Mouse (Mus musculus) retina, postnatal 7 days (tissue): Measurements from ENCODE around the gene Sh2d6.

Experiments
- DNase-seq: peaks from one replicate; pipeline ENCODE4 v3.0.0-alpha.2; 2012; ENCODE audit warnings: low read depth, low spot score

Gene Sh2d6

DNA sequence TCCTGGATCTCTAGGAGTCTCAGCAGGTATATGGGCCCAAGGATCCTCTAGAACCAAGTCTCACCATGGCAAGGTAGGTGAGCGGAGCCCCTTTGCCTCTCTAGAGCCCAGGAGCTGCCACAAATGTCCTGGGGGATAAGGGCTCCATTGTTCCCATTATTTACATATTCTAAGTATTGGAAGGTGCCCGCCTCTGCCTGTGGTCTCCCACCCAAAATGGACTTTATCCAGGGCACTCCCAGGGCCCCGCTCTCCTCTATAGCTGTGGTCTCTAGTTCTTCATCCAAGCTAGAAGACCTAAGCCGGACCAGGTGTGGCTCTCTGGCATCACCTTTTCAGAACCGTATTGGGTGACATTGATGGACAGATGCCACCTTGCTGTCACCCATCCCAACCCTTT, at the start of gene Sh2d6:
TSS of gene Sh2d6 (minus strand) at position 101 of the 400 bp plus-strand sequence.
- DNase-seq, result no peak

DNA sequence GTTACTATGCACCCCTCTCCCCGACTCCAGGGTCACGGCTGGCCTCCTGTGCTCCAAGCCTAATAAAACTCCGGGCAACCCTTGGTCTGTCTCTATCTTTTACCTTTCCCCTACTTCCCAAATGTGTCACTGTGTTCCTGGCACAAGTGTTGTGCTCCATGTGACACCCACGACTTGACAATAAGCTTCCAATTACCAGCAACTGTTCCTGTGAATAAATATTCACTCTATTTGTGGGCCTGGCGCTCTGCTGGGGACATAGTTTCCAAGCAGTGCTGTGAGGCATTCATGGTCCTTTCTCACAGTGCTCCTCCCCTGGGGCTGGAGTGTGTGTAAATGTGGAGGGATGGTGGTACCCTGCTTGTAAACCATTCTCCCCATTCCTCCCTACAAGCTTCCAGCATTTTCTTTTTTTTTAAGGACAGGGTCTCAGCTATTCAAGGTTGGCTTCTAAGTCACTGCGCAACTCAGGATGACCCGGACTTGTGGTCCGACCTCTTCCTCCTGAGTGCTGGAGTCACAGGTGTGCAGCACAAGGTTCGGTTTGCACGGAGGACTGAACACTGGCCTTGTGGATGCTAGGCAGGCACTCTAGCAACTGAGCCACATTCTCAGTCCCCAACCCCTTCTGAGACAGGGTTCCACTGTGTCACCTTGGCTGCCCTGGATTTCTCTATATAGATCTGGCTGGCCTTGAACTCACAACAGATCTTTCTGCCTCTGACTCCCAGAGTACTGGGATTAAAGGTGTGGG, 49.3 kb upstream of the Sh2d6 start:
- no peak for DNase-seq

DNA sequence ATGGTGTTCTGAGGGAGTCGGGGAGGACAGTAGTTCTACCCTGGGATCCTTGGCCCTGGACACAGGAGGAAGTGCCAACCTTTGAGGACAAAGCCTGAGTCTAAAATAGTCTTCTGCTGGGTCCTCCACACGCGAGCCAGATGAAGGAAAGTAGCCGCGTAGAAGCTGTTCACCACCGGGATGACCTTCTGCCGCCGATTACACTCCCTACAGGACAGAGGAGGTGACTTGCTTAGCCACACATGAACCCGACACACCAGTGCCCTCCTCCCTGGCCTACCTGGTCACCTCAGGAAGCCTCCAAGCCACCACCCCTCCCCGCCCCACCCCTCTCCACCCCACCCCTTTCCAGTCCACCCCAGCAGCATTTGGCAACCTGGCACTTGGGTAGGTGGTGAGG, 47.2 kb upstream of the Sh2d6 start:
- DNase-seq, result no peak

DNA sequence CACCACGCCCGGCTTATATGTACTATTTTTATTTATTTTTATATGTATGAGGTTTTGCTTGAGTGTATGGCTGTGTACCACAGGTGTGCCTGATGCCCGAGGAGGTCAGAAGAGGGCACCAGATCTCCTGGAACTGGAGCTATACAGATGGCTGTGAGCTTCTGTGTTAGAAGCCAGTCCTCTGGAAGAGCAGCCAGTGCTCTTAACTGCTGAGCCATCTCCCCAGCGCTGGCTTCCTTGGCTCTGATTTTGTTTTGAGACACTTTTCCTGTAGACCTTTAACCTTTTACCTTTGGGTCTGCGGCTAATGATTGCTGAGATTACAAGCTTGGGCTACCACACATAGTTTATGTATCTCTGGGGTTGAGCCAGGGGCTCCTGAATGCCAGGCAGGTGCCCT, 46.0 kb upstream of the Sh2d6 start:
- DNase-seq, result no peak

DNA sequence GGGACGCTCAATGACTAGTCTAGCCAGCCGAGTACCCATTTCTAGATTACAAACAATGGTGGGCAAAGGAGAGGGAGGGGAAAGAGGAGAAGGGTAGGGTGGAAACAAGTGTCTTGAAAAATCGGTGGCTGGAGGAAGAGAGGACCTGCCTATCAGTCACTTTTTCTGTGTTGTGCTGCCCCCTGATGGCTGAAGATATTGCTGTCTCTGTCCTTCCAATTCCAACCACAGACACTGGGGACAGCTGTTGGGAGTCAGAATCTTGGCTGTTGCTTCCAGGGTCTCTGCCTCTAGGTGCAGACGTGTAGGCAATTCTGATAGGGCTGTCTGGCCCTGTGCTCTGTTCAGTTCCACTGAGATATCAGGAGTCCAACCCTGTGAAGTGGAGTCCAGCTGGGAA, 44.5 kb upstream of the Sh2d6 start:
- DNase-seq, result peak; percentile 82

DNA sequence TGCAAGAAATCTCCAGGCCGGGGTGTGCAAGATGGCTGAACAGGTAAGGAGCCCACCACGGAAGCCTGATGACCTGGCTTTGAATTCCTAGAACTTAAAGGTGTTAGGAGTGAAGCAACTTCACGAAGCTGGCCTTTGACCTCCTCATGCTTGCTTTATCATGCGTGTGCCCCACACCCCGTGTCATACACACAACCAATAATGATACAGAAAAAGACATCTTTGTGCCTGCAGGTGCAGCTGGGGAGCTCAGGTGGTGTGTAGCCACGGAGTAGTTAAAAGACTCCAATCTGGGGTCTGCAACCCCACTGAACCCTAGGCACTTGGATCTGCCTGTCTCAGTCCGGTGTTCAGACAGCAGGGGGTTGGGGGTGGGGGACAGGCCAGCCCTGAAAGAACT, 44.0 kb upstream of the Sh2d6 start:
- no peak for DNase-seq

DNA sequence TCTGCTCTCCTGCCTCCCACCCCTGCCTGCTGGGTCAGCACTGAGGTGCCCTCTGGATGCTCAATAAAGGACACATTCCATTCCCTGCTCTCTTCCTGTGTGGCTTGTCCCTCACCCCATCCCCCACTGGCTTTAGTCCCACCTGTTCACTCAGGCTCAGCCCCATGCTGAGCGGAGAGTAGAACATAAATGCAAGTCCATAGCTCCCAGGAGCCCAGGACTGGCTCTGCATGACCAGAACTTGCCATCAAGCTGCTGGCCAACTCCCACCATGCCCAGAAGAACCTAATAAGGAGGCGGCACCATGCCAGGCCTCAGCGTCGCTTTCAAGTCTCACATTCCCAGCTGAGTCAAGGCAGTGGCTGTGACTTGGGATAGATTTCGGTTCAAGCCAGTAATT, 41.4 kb upstream of the Sh2d6 start:
- DNase-seq, result no peak

DNA sequence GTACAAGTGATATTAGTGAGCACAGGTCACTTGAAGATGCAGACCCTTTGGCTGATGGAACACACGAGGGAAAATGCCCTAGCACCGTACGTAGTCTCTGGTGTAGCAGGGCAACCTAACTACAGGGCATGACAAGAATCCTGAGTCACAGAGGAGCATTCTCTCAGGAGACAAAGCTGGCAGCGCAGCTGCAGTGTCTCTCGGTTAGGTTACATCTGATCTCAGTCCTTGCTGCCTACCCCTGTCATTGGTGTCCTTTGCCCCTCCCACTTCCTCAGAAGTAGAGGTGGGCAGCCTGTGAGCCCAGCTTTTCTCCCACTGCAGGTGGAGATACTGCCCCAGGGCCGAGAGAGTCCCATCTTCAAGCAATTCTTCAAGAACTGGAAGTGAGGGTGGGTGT, 41.0 kb upstream of the Sh2d6 start:
- DNase-seq, result no peak

DNA sequence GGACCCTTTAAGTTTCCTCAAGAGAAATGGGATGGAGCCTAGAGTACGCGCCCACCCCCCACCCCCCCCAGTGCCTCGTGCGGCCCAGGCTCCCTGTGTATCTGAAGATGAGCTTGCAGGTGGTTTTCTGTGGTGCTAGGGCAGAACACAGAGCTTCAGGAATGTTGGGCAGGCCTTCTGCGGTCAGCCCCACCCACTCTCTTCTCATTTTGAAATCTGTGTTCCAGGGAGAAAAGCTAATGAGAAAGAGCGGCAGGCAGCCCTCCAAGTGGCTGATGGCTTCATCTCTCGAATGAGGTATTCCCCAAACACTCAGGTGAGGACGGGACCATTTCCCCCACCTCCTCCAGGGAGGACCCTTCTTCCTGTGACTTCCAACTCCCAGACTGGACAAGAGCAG, 39.3 kb upstream of the Sh2d6 start:
- no peak for DNase-seq

DNA sequence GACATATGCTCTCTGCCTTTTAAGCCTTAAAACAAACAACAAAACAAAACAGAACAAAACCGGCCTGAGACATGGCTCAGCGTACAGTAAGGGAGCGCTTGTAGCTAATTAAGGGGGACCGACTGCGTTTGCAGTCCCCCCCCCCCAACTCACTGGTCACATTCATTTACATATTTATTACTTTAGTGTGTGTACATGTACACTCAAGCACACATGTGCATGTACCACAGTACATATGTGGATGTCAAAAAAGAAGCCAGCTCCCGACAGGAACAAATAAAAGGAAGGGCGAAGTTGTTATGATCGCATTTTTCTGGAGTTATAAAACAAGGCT, 31.5 kb upstream of the Sh2d6 start:
- DNase-seq, result no peak

DNA sequence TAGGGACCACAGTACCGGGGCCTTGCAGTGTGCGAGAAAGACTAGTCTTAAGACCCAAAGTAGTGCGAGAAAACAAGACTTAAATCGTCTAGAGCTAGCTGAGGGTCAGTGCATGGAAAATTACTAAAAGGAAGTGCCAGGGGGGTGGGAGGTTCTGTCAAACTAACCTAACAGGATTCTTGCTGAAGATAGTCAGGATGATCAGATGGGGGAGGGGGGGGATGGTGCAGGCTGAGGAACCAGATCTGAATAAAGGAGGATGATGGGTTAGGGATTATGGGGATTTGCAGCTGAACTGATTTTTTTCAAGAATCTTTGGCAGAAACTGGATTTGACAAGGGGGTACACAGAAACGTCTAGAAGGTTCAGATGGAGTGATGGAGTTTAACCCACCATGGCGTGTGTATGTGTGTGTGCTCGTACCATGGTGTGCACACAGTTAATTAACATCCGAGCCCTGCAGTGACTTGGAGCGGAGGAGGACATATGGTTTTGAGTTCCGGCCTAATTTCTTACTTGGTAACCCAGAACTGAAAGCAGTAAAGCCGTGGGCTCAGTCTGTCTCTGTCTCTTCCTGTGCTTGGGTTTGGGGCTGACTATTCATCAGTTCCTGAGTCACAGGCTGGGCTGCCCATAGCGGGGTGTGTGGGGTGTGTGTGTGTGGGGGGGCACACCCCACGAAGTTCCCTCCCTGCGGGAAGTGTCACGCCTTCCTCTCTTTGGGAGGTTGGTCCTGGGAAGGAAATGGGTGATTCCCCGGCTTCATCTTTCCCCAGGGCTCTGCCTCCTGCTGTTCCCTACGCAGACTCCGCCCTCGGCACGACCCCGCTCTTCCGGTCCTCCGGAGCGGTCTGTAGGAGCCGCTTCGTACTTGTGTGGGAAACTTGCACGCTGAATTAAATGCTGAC, 30.9 kb upstream of the Sh2d6 start:
- peak; percentile 41 for DNase-seq

DNA sequence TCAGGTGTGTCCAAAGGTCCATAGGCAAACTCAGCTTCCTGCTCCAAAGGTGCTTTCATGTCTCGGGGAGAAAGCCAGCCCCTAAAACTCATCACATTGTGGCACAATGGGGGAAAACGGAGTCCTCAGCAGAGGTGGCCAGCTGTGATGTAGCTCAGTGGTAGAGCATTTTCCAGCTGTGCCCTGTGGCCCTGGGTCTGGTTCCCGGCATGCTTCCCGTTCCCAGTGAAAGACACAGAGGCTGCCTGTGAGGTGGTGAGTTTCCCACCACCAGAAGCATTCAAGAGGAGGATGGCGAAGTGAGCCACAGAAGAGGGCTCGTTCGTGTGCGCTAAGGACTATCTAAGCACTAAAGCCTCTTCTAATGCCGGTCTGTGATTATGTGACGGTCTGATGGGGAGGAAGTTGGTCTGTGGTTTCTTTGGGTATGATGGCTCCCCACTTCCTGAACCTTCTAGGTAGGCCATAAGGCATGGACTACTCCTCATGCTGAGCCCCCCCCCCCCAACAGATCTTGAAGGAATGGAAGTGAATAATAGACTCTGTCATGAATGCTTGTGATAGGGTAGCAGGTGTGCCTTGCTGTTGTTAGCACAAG, 29.1 kb upstream of the Sh2d6 start:
- DNase-seq, result no peak

DNA sequence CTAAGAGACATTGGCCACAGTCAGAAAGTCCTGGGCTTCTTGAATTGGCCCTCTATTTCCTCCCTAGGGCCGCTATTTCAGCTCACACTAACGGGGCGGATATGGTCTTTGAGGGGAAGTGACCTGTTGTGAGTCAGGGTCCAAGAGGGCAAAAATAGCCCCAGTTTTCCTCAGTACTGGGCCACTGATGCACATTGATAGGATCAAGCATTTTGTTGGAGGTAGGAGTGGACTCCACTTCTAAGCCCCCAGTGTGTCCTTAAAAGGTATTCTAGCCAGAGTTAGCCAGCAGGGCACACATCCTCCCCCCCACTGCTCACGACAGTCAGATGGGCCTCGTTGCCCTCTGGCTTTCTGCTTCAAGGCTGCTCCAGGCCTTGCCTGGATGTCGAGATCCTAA, 28.5 kb upstream of the Sh2d6 start:
- no peak for DNase-seq

DNA sequence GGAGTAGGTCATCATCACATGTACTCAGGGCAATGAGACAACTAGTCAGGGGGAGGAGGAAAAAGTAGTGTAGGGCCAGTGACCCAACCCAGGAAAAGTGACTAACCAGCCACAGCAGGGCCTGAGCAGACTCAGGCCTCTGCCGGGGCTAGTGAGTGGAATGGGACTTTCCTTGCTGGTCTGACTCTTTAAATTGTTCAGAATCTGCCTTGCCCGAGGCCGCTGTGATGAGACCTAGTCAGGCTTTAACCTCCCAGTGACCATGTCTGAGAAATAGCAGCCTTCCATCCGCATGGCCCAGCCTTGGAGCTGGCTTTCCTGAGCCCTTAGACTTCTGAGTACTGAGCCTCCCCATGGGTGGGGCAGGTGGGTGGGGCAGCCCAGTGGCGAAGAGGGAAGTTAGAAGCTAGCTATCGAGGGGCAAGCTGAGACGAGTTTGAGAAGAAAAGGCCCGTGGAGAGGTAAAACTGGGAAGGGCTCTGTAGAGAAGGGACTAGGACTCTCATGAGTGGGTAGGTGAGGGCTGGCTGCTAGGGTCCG, 27.6 kb upstream of the Sh2d6 start:
- DNase-seq, result no peak

DNA sequence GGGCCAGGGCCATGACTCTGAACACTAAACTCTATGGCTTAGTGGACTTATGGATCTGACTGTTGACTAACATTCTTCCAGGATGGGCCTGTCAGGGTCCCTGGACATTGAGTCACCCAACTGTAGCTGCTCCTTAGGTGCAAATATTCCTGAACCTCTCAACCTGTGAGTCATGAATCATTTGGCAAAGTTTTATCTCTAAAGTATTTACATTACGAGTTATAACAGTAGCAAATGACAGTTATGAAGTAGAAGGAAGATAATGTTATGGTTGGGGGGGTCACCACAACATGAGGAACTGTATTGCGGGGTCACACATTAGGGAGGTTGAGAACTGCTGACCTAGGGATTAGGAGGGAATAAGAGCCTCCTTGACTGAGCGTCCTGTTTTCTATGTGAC, 26.4 kb upstream of the Sh2d6 start:
- no peak for DNase-seq

DNA sequence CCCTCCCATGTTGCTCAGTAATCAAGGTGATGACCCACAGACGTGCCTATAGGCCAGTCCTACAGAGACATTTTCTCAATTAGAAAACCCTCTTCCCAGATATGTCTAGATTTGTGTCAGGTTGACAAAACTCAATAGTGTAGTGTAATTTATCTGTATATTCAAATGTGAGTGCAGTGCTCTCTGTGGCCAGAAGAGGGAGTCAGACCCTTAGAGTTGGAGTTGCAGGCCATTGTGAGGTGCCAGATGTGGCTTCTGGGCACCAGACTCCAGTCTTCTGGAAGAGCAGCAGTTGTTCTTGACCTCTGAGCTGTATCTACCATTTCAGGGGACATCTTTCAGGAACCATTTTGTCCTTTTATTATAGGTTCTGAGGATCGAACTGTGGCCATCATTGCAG, 25.6 kb upstream of the Sh2d6 start:
- no peak for DNase-seq

DNA sequence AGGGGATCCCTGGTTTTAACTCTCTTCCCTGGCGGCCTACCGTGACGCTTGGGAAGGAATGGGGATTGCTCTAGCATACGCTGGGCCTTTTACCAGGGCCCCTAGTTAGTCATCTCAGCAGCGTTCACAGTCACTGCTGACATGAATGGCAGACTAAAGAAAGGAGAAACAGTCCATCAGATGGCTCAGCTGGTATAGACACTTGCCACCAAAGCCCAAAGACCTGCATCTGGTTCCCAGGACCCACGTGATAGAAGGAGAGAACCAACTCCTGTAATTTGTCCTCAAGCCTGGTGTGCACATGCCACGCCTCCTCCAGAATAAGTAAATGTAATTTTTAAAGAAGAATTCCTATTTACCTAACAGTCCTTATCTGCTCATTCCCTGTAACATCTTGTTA, 23.9 kb upstream of the Sh2d6 start:
- DNase-seq, result no peak

DNA sequence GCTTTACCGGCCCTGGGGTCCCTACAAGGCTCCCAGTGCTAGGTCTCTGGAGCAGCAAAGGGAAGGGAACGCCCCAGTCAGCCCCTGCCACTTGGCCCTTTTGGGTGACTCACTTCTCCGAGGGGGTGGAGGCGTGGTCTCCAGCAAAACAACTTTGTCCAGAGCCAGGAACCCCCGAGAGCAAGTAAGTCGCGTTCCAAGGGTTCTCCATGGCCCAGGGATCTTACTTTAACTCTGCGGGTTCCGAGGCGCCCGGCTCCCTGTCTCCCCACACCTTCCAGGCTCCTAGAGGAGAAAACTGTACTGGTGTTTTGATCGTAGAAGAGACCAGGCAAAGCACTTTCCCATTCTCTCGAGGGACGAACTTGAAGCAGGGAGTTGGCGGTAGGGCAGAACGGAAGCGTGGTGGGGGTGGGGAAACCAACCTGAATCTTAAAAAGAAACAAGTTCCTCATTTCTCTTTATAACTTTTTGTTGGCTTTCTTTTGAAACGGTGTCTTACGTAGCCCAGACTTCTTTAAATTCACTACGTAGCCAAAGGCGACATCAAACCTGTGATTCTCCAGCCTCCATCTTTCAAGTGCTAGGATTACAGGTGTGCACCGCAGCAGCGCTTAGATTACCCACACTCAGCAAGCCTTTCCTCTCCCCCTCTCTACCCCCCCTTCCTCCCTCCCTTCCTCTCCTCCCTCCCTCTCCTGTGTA, 22.9 kb upstream of the Sh2d6 start, which contains the start of gene Capg:
TSS of gene Capg (plus strand) at position 109 of the 705 bp plus-strand sequence.
- DNase-seq, result no peak

DNA sequence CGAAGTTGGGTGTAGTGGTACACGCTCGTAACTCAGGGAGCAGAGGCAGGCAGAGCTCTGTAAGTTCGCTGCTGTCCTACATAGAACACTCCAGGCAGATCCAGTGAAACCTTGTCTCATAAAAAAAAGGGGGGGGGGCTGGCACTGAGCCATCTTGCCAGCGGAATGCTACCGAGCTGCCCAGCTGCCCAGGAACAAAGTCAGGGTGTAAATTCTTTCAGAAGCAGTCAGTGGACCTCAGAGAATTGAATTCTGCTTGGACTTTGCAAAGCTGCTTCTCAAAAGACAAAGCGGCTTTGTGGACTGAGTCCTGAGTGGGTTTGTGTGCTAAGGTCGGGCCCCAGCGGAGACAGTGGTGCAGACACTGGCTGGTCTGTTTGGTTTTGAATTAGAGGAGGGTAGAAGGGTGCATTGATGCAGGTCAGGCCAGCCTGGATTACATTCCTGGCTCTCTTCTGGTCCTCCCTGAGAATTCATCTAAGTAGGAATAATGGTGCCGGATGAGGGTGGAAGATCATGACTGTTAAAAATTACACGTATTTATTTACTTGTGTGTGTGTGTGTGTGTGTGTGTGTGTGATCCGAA, 21.9 kb upstream of the Sh2d6 start:
- no peak for DNase-seq

DNA sequence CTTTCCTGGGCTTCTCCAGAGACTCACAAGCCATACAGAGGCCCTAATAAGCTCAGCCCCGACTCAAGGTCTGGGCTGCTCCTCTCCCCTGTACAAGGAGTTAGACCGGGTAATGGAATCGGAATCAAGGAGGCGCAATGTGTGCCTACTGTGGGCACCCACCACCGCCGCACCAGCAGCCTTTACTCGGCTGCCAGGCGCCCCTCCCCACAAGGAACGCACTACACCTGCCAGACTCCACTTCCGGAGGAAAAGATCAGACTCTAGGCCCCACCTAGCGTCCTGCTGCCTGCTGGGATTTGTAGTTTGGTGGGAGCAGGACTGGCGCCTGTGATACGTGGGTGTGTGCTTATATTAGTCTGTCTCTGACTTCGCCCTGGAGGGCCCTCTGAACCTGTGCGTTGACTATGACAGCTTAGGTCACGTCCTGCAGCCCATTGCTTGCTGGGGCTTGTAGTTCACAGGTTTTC, 17.1 kb upstream of the Sh2d6 start:
- peak; percentile 74 for DNase-seq

DNA sequence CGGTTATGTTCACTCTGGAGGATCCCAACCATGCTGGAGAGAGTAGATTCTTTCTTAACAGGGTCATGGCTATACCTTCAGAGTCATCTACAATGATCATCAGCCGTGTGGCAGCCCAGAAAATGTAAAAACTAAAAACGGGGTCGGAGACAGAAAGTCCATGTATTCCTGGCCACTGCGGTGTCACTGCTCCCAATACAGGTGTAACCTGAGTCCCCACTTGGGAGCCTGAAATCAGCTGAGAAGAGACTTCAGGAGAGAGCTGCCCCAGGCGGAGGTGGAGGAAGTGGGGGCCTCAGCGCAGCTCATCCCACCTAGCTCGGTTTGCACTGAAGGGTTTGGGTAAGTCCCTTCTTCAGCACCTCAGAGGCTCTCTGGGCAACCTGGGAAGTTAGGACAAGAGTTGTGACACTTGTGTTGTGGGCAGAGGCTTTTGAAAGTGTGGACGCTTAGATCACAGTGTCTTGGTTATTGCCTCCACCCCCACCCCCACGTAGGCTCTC, 16.5 kb upstream of the Sh2d6 start:
- DNase-seq, result no peak
